Mouse (Mus musculus): Measurements from ENCODE around the gene Zfp853. TPM values are rescaled to one million over a fixed set of nuclear protein-coding genes. Genes with fewer than 3 reads are reported as not detected.

Zfp853 gene
- total RNA-seq, 2 experiments from 2014 or later = 0.73 to 0.78 TPM

DNA sequence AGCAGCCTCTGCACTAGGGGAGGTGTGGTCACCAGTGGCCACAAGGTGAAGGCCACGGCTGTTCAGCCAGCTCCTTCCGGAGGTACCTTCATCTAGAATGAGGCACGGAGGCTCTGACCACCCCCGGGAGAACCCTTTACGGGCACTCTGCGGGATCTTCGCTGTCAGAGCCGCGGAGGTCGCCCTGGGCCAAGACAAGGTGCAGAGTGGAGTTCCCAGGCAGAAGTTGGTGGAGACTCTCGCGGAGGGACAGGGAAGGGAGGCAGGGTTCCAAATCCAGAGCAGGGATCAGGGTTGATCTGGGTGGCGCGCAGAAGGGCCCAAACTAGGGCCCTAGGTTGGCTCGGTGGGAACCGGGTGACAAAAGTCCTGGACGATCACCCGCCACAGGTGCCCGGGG, 544 bp downstream of the Zfp853 start:
- DNase-seq = no peak

DNA sequence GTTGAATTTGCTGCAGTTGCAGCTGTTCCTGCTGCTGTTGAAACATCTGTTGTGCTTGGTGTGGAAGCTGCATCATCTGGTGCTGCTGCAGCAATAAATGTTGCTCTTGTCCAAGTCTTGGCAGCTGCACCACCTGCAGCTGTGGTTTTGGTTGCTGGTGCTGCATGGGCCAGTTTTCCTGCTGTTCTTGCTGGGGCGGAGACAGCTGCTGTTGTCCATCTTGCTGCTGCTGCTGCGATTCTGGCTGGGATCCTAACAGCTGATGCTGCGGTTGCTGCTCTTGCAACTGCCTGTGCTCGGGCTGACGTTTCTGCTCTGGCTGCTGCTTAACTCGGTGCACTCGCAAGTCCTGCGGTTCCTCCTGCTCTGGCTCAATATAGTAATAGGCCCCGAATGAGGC, 4.1 kb downstream of the Zfp853 start:
- DNase-seq = no peak

DNA sequence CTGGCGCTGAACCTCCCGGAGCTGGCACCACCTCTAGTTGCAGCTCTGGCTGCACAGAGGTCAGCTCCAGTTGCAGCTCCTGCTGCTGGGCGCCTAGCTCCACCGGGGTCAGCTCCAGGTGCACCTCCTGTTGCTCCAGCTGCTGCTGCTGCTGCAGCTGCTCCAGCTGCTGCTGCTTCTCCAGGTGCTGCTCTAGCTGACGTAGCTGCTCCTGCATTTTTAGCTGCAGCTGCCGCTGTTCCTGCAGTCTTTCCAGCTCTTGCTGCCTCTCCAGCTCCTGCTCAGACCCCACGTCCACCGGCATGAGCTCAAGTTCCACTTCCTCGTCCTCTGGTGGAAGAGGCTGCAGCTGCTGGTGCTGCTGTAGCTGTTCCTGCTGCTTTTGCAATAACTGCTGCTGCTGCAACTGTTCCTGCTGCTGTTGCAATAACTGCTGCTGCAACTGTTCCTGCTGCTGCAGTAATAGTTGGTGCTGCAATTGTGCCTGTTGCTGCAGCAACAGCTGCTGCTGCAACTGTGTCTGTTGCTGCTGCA, 5.0 kb downstream of the Zfp853 start:
- DNase-seq = no peak

DNA sequence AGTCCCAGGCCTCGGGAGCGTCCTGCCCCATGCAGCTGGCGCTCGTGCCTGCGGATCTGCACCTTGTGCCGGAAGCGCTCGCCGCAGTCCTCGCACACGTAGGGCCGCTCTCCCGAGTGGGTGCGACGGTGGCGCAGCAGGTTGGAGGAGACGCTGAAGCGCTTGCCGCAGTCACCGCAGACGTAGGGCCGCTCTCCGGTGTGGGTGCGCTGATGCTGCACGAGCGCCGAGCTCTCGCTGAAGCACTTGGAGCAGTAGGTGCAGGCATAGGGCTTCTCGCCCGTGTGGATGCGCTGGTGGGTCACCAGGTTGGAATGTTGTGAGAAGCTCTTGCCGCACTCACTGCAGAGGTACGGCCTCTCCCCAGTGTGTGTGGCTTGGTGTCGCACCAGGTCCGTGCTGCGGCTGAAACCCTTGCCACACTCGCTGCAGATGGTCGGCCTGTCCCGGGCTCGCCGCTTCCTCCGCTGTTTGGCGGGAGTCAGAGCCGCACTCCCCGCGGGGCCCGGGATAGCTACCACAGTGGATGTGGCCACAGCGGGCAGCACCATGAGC, 5.6 kb downstream of the Zfp853 start:
- no peak for DNase-seq

DNA sequence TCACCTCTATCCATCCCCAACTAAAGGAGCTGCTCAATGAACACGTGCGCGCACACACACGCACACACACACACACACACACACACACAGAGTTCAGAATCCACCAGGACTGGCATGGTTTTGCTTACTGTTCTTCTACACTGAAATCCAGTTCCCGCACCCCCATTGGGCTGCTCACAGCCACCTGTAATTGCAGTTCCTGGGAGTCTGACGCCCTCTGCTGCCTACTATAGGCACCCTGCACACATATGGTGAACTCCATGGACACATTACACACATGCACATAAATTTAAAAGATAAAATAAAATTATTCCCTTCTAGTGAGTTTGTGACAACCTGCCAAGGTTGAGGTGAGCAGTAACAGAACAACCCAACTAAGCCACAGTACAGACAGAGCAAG, 8.7 kb downstream of the Zfp853 start:
- DNase-seq = no peak

DNA sequence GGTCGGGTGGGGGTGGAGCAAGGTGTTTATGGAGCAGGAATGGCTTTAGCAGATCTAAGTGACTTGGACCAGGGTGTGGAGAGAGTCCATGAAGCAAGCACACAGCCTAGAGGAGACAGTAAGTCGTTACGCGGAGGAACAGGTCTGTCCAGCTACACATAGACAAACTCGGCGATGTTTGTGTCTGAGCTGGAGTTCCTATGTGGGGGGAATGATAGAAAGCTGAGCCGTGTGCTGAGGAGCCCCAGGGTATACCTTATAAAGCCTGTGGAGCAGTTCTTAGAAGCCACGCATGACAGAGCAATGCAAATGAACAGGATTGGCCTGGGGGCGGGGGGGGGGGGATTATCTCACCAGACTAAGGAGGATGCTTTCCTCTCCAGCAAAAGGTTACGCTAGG, 14.2 kb downstream of the Zfp853 start:
- no peak for DNase-seq

DNA sequence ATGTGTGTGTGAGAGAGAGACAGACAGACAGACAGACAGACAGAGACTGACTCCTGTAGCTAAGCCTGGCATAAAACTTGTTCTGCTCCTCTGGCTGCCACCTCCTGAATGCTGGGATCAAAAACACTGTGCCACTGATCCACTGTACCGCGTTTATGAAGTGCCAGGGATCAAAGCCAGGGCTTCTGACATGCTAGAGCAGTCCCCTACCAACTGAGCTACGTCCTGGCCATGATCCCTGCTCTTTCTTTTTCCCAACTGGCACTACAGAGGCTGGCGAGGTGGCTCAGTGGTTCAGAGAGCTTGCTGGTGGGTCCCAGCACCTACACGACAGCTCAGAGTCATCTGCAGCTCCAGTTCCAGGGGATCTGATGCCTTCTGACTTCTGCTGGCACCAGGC, 17.7 kb downstream of the Zfp853 start:
- no peak for DNase-seq

DNA sequence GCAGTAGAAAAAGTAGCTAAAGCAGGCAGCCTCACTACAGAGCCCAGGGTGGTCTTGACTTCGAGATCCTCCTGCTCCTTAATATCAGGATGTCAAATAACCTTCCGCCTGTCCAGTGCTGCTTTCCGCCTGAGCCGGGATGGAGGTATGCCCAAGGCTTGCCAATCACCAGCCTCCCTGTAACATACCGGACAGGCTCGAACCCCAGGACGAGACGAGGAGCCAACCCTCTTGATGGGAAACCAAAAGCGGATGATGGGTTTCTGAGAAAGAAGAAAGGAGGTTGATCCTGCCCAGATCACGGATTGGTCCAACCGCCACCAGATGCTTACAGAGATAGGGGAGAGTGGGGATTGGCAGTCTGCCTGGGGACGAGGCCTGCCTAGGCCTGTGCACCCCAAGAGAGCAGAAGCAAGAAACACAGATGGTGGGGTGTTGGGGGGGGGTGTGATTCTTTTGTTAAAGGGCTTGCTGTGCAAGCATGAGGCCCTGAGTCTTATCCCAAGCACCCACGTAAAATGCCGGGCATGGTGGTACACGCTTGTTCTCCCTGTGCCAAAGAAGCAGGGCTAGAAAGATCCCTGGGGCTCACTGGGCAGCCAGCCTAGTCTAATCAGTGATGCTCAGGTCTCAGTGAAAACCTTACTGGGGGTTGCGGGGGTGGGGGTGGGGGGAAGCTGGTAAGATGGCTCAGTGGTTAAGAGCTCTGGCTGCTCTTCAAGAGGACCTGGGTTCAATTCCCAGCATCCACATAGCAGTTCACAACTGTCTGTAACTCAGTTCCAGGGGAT, 20.7 kb downstream of the Zfp853 start:
- no peak for DNase-seq

DNA sequence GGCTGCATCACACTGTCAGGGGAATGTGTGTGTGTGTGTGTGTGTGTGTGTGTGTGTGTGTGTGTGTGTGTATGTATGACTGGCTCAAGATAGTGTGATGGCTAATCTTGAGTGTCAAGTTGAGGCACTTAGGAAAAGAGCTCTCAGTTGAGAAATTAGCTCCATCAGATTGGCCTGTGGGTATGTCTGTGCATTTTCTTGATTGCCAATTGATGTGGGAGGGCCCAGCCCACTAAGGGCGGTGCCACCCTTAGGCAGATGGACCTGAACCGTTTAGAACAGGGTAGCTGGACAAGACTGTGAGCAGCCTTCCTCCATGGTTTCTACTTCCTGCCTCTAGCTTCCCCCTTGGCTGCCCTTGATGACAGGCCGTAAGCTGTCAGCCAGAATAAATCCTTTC, 21.3 kb downstream of the Zfp853 start:
- DNase-seq = no peak

DNA sequence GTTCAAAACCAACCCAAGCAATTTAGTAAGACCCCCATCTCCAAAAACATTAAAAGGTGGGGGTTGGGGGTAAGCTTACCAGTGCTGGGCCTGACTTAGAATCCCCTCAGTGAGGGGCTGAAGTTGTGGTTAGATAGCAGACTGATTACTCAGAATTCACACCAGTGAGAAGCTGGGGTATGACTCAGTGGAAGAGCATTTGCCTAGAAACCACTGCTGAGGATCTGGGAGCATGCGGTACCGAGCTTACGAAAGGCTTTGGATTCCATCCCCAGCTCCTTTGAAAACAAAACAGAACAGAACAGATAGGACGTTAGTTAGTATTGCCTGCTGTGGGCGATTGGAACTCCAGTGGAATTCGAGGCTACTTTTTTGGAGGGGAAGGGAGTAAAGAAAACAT, 21.8 kb downstream of the Zfp853 start:
- no peak for DNase-seq

DNA sequence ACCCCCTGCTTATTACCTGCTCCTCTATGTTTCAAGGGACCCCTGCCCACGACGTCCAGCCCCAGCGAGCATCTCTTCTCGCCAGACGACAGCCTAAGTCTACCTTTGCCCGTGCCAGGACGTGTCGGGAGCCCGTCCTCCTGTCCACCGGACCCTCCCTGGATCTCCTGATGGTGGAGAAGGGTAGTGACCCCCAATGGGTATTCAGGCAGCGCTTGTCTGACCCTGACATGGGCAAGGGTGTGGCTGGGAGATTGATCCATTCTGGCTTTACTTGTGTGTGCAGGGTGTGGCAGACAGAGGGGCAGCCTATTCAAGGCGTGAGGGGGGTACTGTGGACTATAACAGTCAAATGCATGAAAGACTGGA, 23.3 kb downstream of the Zfp853 start:
- DNase-seq = no peak

DNA sequence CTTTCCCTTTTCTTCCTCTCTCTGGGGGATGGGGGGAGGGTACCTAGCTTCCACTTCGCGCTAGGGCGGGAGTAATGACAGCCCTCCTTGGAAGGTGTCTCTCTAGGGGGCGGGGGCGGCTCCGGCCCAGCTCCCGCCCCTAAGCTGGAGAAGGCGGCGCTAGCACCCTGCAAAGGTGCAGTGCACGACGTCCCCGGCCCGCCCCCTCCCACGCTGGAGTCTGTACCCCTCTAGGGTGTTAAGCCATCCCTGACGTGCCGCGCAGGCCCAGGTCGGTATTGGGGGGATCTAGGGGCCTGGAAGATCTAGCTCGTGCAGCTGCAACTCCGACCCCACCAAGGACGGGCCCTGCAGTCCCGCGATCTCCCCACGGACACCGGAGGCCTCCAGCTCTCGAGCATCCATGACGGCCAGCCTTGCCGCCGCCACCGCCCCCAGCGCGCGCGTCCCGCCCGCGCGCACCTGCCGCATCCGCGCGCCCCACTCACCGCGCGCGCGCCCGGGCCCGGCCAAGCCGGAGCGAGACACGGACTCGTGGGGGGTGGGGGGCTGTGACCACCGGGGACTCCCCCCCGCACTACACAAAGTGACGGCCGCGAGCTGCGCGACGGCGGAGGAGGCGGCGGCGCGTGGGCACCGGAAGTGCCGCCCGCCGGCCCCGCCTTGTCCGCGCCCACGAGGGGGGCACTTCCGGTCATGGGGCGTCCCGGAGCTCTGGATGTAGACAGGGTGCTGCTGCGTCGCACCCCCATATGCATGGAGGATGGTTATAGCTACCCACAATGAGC, 23.9 kb downstream of the Zfp853 start, which contains the start of gene Zfp316:
Gene Zfp316, minus strand, starts transcription at position 660 of the 788 bp plus-strand sequence.
- peak; percentile 82 for DNase-seq

DNA sequence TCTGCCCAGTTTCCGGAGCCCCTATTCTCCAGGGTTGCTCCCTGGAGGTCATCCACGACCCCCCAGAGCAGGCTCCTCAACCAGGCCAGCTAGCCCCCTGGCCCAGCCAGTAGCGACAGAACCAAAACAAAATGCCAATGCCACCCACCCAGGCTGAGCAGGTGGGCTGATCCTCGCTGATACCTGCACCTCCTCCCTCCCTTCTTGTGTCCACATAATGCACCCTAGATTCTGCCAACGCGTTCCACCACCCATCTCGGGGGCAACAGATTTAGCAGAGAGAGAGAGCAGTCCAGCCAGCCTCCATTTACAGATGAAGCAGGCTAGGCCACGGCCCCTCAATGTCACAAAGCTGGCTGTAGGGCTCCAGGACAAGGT, 24.4 kb downstream of the Zfp853 start:
- no peak for DNase-seq

DNA sequence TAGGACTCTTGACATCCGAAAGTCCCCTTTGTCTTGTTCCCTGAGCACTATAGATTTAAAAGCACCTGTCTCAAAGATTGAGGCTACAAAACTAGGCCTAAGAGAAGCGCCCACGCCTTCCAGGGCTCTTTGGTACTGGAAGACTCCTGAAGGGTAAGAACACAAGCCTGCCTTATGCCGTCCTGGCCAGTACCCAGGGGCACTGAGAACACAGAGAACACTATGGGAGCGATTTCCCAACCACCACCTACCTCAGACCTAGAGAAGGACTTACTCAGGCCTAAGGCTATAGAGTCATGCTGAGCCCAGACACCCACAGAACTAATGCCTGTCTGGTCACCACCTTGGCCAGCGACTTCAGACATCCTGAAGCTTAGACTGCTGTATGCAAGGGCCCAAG, 26.6 kb downstream of the Zfp853 start:
- DNase-seq = no peak

DNA sequence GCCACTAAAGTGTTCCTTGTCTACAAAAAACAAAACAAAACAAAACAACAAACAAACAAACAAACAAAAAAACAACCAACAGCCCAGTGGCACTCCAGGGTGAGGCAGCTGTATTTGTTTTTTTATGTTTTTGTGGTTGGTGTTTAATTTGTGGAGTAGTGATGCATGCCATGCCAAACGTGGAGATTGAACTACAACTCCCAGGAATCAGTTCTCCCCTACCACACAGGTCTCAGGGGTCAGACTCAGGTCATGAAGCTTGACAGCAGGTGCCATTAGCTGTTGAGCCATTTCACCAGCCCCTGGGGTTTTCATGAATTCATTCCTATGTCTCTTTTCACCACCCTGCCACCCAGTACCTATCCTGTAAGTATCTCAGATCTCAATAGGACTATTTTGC, 28.0 kb downstream of the Zfp853 start:
- no peak for DNase-seq

DNA sequence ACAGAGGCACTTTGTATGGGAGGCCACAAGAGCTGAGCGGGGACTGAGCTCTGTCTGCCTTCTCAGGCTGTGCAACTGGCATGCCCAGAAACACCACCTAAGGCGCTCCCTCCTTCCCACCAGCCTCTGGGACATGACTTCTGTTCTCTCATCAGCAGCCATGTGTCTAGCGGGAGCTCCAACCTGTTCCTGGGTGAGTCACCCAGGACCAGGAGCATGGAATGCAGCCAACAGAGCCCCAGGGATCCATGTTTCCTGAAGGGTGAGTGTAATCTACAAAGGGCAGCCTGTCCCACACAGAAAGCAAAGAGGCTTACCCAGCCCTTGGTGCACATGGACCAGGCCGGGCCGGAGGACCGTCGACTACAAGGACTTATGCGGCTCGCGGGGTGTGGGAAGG, 28.7 kb downstream of the Zfp853 start:
- peak; percentile 51 for DNase-seq

DNA sequence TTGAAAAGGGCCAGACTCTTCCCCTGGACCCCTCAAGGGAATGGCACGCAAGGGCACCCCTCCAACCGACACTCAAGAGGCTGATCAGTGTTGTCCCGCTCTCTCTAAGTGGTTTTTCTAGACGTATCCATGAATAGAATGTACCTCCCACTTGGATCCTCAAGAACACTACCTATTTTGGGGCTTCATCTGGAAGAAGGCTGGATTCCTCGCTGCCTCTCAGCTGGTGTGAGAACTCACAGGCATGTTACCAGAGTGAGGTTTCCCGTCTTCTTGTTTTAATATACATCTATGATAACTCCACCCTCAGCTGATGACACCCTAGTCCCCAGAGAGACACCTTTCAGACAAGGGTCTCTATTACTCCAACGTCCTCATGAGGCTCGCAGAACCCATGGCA, 31.8 kb downstream of the Zfp853 start:
- DNase-seq = no peak

DNA sequence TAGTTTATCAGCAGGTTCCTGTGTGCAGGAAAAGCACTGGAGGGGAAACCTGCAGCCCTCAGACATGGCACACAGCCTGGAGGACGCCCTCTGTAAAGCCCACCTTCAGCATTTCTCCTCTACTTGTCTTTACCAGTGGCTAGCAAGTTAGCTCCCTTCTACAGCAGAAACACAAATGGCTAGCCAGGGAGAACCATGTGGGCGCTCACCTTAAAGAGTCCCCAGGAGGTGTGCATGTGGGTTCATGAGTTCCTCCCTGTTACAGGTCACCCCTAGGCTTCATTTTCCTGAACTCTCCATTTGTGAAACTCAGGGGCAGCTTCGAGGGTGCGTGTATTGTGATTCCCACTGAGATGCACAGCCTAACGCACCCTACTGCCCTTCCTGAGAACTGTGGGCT, 37.6 kb downstream of the Zfp853 start:
- no peak for DNase-seq

DNA sequence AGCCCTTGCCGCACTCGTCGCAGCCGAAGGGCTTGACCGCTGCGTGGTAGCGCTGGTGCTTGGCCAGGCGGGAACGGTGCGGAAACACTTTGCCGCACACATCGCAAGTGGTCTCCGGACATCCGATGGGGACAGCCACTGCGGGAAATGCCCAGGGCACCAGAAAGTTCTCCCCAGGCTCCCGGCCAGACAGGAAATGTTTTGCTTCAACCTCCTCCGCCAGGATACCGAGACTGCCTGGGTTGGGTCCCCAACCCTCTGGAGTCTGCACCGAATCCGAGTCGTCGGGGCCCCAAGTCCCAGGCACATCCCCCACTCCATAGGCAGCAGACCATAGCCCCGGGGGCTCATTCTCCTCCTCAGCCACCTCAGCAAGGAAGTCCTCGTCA, 38.3 kb downstream of the Zfp853 start:
- no peak for DNase-seq

DNA sequence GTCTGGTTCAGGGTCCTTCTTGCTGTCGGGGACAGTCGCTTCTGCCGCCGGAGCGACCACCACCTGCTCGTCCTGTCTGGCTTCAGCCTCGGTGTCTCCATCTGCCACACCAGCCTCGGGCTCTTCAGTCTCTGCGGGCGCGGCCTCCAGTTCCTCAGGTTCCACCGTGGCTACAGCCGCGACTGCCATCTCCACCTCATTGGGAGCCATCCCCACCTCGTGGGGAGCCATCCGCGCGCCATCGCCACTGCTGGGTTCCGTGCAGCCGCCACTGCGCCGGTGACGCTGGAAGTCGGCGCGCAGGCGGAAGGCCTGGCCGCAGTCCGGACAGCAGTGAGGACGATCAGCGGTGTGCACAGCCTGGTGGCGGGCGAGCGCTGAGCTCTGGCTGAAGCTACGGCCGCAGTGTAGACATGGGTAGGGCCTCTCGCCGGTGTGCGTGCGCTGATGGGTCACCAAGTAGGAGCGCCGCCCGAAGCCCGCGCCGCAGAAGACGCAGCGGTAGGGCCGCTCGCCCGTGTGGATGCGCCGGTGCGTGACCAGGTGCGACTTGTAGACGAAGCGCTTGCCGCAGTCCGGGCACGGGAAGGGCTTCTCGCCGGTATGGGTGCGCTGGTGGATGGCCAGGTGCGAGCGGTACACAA, 38.8 kb downstream of the Zfp853 start:
- DNase-seq = no peak

DNA sequence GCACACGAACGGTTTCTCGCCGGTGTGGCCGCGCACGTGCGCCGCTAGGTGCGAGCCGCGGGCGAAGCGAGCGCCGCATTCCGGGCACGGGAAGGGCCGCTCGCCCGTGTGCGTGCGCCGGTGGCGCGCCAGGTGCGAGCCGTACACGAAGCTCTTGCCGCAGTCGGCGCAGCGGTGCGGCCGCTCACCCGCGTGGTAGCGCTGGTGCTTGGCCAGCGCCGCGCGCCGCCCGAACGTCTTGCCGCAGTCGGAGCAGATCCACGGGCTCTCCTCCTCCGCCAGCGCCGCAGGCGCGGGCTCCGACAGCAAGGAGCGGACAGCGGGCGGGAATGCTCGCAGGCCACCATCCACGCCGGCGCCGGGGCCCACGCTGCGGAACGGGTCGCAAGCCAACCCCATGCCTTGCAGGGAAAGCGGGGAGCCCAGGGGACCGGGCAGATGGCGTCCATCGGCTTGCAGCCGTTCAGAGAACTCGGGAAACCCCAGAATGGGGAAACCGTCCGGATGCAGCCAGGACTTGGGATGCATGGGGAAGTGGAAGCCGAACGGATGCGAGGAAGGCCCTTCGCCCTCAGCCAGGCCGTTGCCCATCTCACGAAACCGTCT, 39.4 kb downstream of the Zfp853 start:
- peak; percentile 15 for DNase-seq

DNA sequence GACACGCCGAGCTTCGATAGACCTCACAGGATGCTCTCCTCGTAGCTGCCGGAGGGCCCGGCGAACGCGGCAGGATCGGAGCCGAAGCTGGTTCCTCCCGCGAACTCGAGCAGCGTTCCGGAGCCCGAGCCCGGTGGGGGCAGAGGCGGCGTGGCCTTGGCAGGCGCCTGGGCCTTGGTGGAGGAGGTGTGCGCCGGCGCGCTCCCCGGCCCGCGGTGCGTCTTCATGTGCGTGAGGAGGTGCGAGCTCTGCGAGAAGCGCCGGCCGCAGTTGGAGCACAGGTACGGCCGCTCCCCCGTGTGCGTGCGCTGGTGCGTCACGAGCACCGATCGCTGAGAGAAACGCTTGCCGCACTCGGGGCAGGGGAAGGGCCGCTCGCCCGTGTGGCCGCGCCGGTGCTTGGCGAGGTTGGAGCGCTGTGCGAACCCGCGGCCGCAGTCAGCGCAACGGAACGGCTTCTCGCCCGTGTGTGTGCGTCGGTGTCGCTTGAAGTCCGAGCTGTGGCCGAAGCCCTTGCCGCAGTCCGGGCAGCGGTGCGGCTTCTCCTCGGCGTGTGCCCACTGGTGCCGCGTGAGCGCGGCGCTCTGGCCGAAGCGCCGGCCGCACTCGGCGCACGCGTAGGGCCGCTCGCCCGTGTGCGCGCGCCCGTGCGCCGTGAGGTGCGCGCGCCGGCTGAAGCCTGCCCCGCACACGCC, 40.1 kb downstream of the Zfp853 start:
- DNase-seq = peak; percentile 30
